Mouse (Mus musculus): ENCODE results near the gene Zfp600.
"Not testable (repeated sequence)": the region's sequence is repeated elsewhere in the genome, so short reads cannot be mapped to it uniquely, and the experiment has no call there.

Gene Zfp600

DNA sequence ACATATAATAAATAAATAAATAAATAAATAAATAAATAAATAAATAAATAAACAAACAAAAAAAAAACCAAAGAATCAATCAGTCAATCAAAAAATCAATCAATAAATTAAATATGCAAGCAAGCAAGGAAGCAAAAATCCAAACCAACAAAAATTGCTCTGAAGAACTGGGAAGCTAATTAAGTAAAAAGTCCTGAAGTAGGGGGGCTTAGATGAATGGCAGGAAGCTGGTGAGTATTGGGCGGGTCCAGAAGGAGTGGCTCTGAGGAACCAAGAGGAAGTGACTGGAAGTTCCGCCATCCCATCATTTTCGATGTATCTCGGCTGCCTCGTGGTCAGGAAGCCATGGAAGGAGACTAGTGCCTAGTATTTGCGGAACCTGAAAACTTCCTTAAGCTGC is at the start of gene Zfp600:
TSS of gene Zfp600 (plus strand) at position 301 of the 400 bp plus-strand sequence.
- DNase-seq = not testable (repeated sequence)

DNA sequence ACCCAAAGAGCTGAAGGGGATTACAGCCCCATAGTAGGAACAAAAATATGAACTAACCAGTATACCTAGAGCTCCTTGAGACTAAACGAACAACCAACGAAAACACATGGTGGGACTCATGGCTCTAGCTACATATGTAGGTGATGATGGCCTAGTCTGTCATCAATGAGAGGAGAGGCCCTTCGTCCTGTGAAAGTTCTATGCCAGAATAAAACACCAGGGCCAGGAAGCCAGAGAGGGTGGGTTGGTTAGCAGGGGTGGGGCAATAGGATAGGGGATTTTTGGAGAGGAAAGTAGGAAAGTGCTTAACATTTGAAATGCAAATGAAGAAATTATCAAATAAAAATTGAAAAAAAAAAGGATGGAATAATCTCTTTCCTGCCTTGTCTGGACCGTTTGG is 6.3 kb downstream of the Zfp600 start:
- DNase-seq = not testable (repeated sequence)

DNA sequence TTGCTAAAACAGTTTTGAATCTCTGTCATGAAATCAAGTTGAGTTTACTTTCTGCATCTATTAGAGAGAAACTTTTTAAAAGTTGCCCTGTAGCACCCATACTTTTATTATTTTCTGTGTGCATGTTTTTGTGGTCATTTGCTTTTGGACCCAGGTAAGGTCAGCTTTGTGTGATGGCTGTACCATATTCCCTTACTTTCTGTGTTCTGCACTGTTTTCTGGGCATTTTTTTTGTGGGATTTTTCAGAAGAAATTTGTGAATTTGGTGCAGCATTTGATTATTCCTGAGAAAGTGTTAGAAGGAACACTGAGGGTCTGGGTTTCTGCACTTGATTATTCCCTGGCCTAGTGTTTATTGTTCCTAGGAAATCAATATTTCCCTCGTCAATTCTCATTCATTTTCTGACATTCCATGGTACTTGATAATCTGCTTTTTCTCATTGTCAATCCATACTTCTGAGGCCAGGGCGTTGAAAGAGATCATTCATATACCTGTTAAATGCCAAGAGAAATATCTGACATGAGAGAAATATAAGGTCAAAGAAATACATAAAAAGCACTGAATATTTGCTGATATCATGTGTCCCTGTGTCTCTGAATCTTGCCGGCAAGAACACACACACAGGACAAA is 10.7 kb downstream of the Zfp600 start:
- DNase-seq = peak; percentile 0

DNA sequence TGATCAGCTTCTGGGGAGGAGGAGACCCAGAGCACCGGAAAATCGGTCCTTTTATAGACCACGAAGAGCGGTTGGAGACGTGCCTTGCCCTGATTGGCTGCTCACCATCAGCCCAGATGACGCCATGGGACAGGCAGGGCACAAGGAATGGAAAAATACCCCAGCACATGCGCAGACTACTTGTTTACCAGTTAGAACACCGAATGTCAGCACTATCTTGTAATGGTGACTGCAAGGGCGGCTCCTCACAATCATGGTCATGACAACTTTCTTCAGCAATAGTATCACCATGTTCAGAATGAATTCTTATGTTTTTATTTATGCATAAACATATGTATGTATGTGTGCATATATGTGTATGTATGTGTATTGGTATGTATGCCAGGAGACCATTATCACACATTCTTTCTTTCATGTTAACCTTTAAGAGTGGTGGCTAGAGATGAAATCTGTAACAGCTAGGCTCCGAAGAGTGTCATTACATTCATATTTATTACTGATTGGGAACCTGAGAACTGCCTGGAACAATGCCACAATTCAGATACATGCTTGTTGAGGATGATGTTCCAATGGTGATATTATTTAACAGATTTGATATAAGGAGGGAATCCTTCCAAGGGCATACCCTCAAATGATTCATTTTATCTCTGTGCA is 11.4 kb downstream of the Zfp600 start:
- peak; percentile 6 for DNase-seq

DNA sequence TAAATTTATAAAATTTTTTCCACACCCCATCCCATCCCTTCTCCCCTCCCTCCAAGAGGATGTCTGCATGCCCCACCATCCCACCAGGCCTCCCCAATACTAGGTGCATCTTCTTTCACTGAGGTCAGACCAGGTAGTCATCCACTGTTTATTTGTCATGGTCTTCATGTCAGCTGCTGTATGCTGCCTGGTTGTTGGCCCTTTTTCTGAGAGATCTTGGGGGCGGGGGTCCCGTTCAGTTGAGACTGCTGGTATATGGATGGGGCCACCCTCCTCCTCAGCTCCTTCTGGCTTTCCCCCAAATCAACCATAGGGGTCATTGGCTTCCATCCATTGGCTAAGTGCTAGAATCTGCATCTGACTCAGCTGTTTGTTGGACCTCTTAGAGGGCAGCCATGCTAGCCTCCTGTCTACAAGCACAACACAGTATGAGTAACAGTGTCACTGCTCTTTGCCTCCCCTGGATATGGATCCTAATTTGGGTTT is 12.1 kb downstream of the Zfp600 start:
- DNase-seq = not testable (repeated sequence)

DNA sequence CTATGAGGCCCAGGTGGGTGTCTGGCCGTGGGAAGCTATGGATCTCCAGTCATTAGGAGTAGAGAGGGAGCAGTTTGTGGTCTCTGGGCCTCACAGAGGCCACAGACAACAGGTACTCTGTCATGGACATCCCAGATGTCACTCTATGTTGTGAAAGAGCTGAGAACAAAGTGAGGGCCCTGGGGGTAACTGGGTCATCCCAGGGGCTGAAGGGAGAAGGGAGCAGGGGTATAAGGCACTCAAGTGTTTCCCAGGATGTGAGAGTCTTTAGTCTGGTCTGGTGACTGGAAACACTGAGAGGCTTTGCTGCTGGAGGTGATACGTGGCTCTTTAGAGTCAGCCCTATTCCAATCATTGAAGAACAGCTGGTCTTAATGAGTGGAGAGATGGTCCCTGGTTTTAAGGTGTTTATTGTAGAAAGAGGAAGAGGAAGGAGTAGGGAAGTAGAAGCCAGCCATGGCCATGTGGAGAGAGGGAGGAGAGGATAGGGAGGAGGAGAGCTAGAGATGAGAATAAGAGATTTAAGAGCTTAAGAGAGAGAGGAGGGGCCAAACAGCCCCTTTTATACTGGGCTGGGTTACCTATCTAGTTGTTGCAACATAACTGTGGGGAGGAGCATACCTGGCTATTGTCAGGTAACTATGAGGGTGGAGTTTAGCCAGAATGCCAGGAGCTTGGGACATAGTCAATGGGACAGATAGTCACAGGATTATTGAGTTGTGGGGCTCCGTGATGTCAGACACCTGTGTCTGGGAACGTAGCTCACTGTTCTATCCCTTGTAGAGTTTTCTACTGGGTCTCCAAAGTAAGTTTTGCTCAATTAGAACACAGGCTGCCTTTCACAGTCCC is 17.0 kb downstream of the Zfp600 start:
- peak; percentile 1 for DNase-seq

DNA sequence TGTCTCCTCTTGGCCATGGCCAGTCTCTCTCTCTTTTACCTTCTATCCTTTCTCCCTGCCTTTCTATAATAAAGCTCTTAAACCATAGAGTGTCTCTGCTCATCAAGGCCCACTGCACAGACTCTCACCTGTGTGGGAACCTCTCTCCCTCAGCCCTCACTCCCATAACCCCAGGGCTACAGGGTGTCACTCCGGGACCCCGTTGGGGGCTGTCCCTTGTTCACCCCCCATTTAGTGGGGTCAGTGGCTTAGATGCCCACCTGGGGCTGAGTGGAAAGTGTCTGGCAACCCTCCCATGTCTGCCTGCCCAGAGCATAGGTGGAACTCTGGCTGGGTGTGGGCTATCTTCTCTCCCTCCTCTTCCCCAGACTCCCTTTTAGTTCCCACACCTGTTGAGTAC is 47.7 kb downstream of the Zfp600 start:
- not testable (repeated sequence) for DNase-seq

DNA sequence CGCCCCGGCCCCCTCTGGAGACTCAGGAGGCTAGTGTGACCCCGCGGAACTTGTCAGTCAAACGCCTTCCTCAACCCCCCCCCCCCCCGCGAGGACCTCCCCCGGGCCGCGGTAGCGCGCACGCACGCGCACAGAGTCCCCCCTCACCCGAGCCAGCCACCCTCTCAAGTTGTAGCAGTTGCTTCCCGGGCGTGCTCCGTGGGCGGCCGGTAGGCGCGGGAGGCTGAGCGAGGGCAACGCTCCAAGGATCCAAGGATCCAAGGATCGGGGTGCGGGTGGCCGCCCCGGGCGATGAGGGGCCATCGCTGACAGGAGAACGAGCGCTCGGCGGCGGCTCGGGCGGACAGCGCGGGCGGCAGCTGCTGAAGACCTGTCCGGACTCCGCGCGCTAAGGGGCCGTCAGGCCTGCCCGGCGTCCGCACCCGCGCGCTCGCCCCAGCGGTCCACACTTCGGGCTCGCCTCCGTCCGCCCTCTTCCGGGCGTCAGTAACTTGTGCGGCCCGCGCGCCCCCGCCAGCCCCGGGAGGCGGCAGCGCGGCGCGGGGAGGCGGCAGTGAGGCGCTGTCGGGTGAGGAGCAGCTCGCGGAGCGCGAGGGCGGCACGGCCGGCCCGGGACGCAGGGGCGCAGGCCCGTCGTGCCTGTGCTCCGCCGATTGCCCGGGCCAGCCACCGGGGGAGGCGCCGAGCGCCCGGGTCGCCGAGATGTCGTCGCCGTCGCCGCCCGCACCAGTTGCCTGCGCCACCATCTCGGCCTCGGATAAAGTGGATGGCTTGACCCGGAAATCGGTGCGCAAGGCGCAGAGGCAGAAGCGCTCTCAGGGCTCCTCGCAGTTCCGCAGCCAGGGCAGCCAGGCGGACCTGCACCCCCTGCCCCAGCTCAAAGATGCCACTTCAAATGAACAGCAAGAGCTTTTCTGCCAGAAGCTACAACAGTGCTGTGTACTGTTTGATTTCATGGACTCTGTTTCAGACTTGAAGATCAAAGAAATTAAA is 82.9 kb downstream of the Zfp600 start:
- DNase-seq = not testable (repeated sequence)

DNA sequence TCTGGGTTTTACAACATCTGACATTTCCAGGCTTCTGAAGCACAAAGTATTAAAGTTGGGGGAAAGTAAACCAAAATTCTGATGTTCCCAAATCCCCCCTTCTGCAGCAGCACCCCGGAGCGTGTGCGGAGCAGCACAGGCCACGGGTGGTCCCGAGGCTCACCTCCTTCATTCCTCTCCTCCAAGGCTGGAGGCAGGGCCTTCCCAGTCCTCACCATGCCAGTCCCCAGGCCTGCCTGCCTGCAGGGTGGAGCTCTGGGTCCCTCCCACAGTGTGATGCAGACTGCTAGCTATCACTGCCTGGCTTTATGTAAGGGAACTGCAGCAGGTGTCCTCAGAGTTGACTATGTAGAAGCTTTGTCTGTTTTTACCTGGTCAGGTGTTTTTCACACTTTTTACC is 85.5 kb downstream of the Zfp600 start:
- DNase-seq = not testable (repeated sequence)
